Mouse (Mus musculus) E14TG2a.4 (cell line): ENCODE measurements around the gene Rab13.

Source experiments
- CTCF ChIP-seq: conservative IDR thresholded peaks from 2 replicates; pipeline ENCODE4 v1.5.1; 2014; ENCODE audit warnings: low read length
- POU5F1 ChIP-seq: IDR thresholded peaks from 2 replicates; pipeline ENCODE4 v1.6.1; 2014; ENCODE audit warnings: low read length, borderline replicate concordance

DNA sequence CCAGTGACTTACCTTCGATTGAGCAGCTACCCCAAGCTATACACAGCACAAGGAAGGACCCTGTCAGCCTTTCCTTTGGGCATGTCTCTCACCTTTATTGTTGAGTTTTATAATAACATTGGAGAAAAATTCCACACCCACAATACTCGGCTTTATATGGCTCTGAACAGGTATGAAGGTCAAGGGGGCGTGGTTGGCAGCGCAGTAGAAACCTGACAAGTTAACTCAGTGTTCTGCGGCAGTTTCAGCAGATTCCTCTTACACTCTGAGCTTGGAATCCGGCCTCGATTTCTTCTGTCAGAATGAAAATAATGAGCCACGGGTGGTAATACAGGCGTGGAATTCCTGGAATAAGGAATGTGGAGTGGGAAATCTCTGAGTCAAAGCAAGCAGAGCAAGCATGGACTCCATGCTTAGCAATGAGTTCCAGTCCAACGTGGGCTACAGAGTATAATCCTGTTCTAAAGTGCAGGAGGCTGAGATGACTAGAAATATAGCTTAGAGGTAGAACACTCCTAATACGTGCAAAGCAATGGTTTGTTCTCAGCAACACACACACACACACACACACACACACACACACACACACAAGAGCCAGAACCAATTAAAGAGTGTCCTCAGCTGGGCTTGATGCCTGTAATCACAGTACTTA, 22.5 kb upstream of the Rab13 start:
- TF ChIP-seq CTCF (no peak), POU5F1 (no peak)
